Mouse (Mus musculus): ENCODE data around the gene Usp2.

Gene Usp2

DNA sequence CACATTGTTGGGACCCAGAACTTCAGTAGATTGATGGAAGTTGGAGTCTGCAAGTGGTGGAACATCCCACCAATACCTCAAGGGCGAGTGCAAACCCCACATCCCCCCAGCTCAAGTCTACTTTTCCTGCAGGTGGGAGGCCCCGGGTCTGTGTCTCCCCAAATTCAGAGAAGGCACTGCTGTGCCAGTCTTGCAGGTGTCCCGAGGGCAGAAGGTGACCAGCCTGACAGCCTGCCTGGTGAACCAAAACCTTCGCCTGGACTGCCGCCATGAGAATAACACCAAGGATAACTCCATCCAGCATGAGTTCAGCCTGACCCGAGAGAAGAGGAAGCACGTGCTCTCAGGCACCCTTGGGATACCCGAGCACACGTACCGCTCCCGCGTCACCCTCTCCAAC is 20.4 kb upstream of the Usp2 start:
- in situ Hi-C loops (cut with MboI) = no loop called here

DNA sequence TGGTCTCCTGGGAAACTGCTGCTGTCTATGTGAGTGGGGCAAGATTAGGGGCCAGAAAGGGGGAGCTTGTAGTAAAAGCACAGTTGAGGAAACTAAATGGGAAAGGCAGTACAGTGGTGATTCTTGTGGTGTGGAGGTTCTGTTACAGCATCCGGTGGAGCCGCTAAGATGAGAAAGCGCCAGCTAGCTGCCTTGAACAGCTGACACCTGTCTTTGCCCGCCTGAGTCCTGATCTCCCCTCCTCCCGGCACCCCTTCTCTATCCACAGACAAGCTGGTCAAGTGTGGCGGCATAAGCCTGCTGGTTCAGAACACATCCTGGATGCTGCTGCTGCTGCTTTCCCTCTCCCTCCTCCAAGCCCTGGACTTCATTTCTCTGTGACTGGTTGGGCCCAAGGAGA is 19.8 kb upstream of the Usp2 start:
- in situ Hi-C loops (cut with MboI) = no loop called here

DNA sequence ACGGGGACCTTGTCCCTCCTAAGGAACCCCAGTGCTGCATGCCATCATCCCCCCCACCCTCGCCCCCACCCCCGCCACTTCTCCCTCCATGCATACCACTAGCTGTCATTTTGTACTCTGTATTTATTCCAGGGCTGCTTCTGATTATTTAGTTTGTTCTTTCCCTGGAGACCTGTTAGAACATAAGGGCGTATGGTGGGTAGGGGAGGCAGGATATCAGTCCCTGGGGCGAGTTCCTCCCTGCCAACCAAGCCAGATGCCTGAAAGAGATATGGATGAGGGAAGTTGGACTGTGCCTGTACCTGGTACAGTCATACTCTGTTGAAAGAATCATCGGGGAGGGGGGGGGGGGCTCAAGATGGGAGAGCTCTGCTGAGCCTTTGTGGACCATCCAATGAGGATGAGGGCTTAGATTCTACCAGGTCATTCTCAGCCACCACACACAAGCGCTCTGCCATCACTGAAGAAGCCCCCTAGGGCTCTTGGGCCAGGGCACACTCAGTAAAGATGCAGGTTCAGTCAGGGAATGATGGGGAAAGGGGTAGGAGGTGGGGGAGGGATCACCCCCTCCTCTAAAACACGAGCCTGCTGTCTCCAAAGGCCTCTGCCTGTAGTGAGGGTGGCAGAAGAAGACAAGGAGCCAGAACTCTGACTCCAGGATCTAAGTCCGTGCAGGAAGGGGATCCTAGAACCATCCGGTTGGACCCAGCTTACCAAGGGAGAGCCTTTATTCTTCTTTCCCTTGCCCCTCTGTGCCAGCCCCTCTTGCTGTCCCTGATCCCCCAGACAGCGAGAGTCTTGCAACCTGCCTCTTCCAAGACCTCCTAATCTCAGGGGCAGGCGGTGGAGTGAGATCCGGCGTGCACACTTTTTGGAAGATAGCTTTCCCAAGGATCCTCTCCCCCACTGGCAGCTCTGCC is 19.0 kb upstream of the Usp2 start:
- in situ Hi-C loops (cut with MboI) = no loop called here

DNA sequence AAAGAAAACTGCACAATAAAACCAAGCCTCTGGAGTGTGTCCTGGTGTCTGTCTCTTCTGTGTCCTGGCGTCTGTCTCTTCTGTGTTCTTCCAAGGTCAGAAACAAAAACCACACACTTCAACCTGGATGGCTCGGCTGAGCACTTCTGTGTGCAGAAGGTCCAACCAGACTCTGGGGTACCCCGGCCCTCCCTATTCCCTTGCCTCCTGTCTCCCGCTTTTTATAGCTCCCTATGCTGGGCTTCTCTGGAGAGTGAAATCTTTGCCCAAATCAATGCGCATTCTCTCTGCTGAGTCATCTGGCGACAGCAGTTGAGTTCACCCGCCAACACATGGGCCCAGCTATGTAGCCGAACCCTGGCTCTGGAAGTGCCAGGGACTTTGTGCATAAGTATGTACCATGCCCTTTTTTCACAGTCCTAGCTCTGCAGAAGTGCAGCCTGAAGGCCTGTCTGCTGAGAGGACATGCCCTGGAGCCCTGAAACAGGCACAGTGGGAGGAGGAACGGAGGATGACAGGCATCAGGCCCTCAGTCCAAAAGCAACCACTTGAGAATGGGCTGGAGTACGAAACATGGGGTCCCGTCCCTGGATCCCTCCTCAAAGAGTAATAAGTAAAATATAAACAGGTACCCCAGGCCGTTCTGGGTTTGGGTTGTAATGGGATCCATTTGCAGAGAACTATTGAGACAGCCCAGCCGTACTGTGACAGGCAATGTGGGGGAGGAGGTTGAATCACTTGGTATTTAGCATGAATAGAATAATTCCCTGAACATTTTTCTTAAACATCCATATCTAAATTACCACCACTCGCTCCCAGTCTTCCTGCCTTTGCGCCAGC is 18.1 kb upstream of the Usp2 start:
- in situ Hi-C loops (cut with MboI) = no loop called here

DNA sequence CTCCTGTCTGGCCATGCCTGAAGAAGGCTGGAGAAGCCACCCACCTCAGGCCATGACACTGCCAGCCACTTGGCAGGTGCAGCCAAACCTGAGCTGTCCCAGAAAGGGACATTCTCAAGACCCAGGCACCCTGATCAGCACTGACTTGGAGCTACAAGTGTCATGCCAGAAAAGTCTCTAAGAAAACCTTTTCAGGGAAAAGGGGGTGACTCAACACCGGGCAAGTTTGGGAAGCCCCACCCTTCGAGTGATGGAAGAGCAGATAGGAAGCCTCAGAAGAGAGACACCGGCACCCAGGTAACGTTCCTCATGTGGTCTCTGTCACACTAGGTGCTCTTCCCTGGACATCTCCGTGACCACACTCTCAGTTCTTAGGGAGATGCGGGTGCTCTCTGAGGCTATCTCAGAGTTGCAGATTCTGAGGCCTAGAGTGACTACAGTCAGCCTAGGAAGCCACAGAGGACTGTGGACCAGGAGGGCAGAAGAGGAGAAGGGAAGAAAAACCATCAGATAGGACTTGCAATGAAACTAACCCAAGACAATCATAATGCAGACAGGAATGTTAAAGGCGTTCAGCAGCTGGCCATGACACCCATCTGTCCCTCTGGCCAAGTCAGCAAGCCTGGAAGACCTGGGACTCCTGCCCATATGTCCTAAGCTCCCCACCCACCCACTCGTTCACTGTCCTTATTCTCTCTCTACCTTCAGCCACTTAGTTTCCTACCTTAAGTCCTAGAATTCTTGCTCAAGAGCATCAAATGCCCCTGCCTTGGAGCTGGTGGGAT is 17.2 kb upstream of the Usp2 start:
- in situ Hi-C loops (cut with MboI) = no loop called here

DNA sequence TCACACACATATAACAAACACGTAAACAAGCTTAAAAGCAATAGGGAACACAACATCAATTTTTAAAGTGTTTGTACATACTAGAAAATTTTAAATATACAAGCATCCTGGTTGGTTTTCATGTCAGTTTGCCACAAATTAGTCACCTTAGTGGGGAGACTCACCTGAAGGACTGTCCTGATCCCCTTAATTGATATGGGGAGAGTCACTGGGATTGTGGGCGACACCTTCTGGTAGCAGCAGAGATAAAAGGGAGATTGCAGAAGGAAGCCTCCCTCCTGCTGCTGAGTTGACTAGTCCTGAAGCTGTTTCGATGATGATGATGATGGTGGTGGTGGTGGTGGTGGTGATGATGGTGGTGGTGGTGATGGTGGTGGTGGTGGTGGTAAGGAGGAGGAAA is 14.0 kb upstream of the Usp2 start:
- in situ Hi-C loops (cut with MboI) = no loop called here

DNA sequence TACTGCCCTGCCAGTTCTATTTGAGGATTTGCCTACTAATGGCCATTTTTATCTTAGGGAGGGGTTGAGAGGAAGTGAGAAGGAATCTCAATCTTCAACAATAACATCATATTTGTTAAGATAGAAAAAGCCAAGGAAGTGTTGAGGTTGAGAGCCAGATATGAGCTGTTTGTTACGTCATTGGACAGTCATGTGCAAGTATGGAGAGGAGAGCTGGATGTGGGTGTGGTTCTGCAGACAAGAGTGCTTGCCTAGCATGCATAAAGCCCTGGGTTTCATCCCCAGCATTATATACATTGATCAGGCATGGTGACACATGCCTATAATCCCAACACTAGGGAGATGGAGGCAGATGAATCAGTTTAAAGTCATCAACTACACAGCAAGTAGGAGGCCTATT is 12.9 kb upstream of the Usp2 start:
- in situ Hi-C loops (cut with MboI) = no loop called here

DNA sequence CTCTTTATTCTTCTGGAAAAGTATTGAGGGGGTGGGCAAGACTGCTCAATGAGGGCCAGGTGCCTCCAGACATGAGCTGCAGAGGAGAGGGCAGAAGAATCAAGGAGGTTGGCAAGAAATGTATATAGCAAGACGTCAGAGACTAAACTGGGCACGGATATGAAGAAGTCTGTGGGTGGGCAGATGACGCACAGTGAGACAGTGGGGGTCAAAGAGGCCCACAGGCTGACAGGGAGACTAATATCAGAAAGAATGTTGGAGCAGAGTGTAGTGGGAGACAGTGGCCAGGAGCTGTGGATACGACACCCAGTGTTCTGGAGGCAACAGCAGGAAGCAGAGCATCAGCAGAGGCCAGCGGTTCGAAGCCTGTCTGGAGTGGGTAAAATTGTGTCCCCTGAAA is 8.2 kb upstream of the Usp2 start:
- in situ Hi-C loops (cut with MboI) = no loop called here

DNA sequence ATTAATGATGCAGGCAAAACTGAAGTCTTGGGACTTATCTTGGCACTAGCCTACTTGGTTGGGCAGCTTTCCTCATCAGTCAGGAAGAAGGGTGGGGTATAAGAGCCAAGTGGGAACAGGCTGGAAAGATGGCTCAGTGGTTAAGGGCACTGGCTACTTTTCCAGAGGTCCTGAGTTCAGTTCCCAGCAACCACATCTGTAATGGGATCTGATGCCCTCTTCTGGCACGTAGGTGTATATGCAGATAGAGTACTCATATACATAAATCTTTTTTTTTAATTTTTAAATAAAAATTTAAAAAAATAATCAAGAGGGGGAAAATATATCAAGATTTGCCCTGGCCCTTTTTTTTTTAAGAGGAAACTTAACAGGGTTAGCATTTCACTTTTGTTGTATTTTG is 1.6 kb upstream of the Usp2 start:
- in situ Hi-C loops (cut with MboI) = no loop called here

DNA sequence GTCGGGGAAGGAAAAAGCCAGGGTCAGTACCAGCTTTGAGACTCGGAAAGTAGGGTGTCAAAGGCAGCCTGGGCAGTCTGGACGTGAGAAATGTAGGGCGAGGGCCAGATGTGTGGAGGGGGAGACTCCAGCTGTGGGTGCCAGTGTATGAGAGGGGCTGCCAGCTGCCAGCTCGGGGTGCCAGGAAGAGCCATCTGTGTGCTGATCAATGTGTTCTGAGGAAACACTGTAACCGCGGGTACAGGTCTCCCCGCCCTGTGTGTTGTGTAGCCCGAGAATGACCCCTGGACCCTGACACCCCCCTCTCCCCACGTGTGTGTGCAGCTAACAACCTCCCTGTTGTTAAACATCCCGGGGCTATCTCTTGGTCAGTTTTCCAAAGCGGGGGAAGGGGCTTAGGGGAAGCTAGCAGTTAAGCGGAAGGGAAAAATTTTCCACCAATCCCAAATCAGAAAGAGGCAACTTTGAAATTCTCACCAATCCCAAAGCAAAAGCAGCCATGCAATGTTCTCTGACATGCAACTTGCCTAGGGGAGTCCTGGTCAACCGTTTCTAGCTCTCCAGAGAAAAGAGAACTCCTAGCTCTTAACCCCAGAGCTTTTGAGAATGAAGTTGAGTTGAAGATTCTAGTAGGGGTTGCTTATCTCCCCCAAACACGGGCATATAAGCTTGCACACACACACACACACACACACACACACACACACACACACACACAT is 579 bp downstream of the Usp2 start:
- in situ Hi-C loops (cut with MboI) = no loop called here

DNA sequence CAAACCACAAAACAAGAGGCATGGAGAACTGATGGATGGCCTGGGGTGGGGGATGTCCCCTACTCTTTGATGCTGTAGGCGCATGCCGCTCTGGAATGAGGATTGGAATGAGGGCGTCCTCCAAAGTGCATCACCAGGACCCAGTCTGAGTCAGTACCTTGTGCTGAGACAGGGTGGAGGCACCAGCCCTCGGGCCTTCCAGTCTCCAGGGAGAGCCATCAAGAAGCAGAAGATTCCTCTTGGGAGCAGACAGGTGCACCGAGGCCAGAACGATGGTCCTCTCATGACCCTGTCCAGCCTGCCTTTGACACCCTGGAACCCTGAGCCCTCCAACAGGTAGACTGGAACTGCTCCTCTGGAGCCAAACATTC is 1.1 kb downstream of the Usp2 start:
- in situ Hi-C loops (cut with MboI) = no loop called here

DNA sequence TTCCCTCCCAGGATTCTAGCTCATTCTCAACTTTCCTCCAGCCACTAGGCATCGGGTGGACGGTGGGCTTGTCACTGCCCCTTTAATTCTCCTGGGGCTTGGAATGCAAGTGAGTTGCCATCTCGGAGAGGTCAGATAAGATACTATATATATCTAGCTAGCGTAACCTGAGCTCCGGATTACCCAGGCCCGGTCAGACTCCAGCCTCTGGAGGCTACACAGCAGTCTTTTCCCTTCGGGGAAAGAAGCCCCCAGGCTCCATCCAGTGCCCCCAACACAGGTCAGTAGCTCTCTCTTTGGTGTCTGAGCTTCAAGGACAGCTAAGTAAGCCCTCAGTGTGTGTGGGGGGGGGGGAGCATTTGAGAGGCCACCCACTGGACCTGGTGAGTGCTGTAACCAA is 2.4 kb downstream of the Usp2 start:
- in situ Hi-C loops (cut with MboI) = no loop called here

DNA sequence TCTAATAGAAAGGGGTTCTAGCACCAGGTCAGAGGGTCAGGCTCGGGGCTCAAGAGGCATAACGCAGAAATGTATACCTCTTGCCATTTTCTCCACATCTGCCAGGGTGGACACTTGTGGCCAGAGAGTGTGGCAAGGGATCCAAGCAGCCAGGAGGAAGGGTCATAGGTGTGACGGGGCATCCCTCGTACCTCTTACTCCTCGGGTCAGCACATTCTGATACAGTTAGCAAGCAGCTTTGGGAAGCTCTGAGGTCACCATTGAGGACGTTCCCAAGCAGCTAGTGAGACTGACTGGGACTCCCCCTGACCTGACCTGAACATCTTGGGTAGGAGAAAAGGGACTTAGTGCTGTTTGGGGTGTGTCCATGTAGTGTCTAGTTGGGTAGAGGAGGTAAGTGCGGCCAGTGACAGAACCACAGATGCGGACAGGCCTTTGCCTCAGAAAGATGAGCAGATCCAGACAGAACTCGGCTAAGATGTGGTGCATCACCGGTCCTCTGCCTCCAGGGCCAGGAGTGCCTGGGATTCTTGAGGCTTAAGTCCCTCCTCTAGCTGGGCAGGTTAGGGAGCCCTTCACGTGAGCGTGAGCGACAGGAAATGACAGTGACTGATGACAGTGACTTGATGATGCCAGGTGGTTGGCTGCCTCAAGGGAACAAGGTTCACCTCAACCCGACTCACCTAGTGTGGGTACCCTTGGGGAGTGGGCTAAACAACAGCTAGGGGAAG is 3.5 kb downstream of the Usp2 start:
- in situ Hi-C loops (cut with MboI) = no loop called here

DNA sequence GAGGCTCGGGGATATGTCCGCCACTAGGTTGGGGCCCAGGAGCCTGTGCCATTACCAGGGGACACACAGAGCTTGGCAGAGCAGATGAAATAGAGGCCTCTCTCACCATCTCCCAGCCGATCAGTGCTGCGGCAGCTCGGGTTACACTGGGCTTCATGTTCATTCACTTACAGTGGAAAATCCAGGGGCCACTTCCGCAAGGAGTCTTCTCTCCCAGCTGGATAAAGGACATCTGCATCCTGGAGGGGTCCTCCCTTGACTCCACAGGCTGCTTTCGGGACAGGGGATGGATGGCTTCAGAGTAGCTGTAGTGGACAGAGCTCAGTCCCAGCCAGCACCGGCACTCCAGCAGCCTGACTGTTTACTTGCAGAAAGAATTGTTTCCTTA is 4.0 kb downstream of the Usp2 start:
- in situ Hi-C loops (cut with MboI) = no loop called here

DNA sequence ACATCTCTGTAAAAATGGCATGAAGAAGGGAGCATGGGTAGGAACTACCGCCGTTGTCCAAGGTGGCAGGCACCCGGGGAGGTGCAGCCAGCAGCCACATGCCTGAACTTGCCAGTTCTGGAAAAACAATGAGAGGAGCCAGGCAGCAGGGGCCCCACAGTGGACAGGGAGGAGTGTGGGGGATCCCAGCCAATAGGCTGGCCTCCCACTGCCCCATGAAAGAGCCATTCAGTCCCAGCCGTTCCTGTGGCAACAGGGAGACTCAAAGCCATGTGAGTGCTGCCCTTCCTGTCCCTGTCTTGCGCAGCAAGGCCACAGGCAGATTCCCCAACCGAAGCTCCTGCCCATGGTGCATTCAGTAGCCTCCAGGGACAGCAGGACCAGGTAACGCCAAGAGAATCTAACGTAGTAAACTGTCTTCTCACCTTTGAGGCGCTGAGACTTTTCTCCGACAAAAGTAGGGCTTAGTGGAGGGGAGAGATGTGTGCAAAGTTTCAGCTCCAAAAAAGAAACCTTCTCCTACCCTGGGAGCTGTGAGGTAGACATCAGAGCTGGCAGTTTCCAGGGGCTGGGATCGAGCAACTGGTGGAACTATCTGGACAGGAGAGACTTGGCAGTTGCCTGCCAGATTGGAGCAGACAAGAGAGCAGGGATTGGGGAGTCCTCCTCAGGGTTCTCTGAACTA is 5.2 kb downstream of the Usp2 start:
- in situ Hi-C loops (cut with MboI) = no loop called here

DNA sequence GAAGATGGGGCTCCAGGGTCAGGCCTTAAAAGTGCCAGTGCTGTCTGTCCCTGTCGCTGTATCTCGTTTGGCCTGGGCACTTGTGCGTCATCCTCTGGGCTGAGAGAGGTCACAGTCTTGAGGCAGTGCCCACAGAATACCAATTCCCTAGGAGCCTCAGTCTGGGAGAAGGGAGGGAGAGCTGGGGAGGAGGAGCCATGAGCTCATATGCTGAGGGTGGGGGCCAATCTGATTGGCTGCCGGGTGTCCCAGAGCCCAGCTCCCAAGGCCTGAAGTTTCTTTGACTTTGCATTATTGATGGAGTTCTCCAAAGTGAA is 5.7 kb downstream of the Usp2 start:
- in situ Hi-C loops (cut with MboI) = no loop called here

DNA sequence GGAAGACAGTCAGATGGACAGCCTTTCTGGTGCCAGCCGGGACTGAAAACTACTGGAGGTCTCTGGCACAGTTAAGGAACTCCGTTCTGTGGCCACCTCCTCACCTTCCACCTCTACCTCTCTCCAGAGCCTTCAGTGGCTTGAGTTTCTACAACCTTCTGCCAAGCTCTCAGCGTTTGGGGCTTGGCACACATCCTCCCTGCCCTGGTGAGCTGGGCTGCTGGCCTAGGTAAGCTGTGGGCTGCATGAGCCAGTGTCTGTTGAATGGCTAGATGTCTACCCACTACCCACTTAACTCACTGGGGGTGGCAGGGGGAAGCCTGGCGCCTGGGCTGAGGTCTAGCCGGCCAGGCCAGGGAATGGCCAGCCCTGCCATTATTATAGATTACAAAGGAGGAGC is 6.3 kb downstream of the Usp2 start:
- in situ Hi-C loops (cut with MboI) = no loop called here

DNA sequence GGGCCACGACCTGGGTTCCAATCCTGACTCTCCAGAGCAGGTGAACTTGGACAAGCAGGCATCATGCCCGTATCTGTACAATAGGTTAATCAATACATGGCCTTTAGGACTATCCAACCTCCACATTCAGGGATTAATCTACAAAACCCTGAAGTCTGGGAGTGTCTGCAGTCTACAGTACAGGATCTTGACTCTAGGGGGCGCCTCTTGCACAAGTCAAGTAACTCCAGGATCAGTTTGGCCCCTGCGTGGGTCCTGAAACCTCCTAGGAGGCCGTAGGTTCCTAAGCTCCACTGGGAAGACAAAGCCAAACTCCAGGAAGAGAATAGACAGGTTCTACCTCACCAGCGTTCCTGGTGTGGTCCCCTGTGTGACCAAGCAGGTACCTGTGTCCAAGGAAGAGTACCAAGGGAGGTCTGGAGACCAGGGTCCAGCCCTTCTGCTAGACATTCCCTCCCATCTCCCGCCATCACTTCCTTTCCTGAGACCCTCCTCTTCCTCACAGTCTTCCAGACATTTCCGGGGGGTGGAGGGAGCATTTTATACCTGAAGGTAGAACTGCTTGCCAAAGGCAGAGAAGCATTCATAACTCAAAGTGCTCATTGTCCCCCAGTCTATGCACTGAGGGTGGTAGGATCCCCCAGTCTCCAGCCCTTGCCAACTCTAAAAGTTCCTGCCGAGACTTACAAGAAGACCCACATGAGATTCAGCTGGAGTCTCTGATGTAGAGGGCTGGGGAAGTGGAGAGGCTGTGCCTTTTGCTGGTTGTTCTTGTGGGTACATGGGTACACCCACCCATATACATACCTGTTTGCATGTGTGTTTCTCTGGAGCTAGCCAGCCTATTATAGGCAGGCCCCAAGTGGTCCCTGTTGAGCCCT is 7.8 kb downstream of the Usp2 start:
- in situ Hi-C loops (cut with MboI) = no loop called here

DNA sequence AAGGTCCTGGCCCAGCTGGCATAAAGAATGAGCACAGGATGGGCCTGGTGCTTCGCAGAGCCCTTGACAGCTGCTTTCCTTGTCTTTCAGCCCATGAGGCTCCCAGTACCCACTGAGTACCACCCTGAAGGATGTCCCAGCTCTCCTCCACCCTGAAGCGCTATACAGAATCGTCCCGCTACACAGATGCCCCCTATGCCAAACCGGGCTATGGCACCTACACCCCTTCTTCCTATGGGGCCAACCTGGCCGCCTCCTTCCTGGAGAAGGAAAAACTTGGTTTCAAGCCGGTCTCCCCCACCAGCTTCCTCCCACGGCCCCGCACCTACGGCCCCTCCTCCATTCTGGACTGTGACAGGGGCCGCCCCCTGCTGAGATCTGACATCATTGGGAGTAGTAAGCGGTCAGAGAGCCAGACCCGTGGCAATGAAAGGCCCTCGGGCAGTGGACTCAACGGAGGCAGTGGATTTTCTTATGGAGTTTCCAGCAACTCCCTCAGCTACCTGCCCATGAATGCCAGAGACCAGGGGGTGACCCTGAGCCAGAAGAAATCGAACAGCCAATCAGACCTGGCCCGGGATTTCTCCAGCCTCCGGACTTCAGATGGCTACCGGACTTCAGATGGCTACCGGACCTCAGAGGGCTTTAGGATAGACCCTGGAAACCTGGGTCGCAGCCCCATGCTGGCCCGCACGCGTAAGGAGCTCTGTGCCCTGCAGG is 8.6 kb downstream of the Usp2 start:
- in situ Hi-C loops (cut with MboI) = no loop called here
